Mouse (Mus musculus): ENCODE results near the gene Gli2.

Gli2 gene

DNA sequence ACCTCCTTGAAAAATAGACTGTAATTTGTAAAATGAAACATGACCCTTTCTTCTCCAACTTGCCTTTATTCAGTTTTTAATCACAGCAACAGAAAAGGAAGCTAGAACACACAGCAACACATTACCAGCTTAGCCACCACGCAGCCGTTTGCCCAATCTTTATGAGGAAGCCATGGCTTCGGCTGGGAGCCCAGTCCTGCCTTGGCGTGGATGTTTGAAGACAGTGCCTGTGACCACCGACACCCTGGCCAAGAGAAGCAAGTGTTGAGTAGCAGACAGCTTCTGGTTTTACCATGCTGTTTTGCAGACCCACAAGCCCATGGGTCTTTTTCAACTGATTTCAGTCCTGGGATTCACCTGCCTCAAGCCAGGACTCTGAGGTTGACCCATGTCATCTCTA, 121.3 kb downstream of the Gli2 start:
- DNase-seq, result no peak

DNA sequence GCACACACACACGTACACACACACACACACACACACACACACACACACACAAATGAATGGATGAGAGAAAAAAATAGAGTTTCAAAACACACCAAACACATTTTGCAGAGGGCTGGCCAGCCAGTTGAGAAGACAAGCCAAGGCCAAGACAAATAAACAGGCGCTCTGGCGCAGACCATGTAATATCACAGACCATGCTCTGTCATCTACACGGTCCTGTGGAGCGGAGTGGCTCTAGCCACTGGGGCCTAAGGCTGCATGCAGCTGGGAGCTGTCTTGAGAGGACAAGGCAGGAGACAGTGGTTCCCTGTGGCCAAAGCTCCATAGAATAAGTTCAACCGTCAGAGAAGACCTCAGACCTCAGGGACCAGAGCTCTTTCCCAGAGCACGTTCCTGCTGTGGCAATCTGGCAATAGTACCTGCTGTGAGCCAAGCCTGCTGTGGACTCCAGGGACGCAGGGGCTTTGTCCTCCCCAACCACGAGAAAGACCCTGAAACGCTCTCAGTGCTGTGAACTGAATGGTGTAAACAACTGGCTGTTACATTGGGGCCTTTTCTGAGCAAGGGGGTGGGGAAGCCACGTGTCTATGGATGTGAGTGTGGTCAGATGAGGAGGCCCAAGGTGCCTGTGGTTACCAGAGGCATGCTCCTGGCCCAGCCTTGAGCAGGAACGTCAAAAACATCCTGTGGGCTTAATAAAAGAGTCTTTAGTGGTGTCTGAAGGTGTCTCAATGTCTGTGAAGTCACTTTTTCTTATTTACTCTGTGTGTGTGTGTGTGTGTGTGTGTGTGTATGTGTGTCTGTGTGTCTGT, 125.7 kb downstream of the Gli2 start:
- no peak for DNase-seq

DNA sequence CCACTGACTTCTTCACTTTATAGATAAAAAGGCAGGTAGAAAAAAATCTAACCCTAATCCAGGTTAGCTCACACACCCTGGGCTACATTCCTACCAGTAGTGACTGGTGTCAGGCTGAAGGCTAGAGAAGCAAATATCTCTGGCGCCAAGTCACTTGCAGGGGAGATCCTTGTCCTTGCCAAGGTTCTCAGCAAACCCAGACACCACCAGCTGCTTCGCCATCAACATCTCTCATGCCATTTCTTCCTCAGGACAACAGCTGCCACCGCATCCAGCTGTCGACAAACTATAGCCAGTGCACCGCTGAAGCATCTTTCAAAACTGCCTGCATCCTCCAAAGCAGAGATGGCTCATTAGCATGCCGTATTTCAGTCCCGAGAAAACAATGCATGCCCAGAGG, 126.9 kb downstream of the Gli2 start:
- DNase-seq, result no peak

DNA sequence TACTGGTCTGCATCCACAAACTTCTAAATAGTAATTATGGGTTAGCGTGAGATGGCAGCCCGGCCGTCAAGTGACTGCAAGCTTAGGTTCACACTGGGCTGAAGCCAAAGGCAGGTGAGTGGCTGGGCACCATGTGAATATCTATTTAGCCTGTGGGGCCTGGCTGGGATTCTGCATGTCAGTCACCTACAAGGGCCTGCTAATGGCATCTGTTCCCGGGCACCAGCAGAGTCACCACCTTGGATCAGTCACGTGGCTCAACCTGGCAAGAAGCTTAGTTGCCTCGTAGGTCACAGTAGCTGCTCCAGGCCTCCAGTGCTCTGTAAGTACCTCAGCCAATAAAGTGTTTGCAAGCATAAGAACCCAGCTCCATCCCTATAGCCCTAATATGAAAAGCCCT, 131.2 kb downstream of the Gli2 start:
- no peak for DNase-seq

DNA sequence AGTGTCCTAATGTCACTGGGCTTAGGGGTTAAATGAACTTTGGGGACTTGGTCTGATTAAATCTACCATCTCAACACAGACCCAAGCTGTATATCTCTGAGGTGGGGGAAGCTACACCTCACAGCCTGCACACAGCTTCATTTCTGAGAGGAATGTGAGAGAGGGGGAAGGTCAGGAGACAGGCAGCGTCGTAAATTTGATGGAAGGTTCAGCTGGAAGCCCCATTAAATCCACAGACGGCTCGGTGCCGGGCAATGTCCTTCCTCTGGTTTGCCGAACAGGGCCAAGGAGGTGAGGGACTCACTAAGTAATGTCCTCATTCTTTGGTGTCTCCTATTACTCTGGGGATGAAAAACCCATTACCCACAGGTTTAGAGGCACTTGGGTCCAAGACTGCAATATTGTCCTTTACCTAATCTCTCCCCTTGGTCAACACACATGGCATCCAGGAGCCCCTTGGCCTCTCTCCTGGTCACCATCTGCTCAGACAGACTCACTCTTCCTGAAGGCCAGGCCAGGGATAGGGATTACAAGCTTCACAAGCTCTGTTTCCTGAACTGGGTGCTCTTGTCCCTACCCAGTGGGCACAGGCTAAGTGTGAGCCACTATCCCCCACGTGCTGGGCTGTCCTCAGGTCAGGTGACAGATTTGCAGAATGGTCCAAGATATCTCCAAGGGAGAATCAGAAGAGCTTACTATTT, 135.7 kb downstream of the Gli2 start:
- no peak for DNase-seq

DNA sequence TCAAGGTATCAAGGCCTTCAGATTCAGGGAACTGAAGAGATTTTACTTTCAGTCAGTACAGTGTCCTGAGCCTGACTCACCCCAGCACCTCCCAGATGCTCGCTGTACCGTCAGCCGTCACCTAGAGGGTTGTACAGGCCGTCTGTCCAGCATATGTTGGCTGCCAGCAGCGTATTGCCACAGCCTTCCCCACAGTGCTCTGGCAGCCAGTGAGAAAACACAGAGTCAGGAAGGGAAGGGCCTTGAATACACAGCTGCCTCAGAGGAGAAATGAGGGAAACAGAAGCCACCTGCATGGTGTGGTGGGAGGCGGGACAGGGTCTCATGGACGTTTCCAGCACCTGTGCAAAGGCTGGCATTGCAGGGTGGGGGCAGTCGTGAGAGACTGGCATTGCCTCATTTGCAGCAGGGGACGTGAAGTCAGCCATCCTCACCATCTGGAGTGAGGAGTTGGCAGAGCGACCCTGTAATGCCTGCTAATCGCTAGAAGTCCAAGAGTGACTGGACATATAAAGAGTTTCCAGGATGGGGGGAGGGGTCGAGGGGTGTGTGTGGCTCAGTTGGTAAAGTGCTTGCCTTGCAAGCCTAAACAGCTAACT, 136.8 kb downstream of the Gli2 start:
- DNase-seq, result no peak

DNA sequence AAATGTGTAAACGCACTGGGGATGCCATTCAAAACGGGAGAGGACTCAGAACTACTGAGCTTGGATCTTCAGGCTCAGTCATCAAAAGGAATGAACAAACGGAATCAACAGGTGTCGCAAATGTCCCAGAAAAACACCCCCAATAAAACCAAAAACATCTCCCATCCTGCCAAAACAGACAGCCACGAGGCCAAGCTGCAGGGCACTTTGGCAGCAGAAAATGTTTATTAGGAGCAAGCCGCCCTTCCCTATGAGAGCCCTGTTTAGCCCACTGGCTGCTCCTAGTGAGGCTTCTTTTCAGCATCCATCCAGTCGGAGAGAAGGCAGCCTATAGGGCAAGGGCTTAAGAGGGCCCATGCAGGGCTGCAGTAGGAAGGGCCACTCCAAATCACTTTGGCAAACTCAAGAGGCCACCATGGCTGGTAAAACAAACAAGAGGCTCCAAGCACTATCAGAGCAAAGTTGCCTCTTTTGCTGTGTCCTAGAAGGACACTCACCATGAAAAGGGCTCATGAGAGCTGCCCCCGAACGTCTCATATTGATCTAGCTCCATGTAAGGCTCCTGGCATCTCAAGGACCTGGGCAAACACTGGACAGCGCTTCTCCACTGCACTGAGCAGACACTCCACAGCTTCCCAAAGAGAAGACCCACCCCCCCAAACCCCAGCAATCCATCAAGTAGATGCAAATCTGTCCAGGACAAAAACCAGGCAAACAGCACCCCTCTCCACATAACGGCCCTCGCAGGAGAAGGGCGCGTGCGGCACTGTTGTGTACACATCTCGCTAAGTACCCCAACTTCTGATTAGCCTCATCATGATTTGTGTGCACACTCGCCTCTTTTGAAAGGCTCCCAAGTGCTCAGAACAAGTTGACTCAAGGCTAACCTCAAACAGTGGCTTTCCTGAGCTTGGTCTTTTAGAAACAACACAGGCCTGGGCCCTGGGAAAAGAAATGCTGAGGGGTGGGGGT, 139.7 kb downstream of the Gli2 start:
- DNase-seq, result no peak

DNA sequence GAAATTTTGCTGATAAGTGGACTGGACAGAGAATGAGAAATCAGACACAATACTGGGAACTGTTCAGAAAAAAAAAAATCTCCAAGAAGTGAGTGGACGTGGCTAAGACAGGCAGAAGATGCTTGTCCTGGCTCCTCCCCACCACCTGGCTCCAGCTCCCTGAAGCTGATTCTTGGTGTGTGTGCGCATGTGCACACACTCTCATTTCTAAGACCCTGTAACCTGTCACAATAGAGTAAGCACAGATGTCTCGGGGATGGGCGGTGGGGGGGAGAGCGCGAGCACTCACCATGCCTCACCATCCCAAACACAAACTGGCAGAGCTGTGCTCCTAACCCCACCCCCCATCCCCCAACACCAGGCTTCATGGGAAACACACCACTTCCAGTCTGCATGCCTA, 140.5 kb downstream of the Gli2 start:
- no peak for DNase-seq

DNA sequence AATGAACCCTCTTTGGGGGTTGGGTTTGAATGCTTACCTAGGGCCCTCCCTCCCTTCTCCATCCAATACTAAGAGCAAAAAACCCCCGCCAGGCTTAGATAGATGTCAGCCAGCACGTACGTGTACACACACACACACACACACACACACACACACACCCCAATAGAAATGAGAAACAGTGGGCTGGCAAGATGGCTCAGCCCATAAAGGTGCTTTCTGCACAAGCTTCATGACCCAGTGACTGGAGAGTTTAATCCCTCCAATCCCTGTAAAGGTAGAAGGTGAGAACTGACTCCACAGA, 142.0 kb downstream of the Gli2 start:
- no peak for DNase-seq

DNA sequence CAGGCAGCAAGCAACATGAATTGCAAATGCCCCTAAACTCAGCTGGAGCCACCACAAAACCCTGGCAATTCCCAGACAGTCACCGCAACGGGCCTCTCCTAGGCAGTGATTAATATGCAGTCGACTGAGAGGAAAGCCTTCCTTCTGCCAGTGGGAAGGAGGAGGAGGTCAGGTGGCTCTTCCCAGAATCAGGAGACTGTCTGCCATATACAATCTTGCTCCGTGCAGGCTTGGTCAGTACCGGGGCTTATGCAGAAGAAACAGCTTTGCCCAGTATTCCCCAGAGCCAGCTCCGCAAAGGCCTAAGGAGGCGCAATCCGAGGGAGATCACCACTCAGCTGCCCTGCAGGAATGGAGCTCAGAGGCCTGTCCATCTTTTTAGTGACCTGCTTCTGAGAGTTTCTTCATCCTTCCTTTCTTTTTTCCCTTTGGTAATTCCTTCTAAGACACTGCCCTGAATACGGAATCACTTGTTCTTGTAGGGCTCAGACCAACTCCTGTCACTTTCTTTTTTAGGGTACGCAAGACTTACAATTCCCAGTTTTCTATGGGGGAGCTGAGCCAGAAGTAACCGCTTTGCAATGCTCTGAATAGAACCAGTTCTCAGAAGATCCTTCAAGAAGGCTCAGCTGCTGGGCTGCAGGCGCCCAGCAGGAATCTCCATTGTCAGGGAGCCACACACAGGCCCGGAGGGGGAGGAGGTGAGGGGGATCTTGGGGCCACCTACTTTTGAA, 142.6 kb downstream of the Gli2 start:
- no peak for DNase-seq

DNA sequence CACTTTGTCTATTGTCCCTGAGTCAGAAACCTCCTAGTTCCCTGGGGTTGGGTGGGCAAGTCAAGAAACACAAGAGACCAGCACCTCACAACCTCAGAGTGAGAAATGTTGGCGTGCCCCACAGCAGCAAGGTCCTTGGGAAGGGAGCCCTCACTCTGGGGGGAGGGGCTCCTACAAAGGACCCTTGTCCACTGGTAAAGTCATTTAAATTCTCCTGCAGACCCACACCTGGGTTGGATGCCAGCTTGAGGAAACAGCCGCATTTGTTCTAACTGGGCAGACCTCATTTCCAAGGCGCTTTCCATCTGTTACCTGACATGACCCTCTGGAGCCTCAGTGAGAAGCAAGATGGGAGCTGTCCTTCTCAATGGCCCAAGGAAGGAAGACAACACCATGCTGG, 144.4 kb downstream of the Gli2 start:
- no peak for DNase-seq

DNA sequence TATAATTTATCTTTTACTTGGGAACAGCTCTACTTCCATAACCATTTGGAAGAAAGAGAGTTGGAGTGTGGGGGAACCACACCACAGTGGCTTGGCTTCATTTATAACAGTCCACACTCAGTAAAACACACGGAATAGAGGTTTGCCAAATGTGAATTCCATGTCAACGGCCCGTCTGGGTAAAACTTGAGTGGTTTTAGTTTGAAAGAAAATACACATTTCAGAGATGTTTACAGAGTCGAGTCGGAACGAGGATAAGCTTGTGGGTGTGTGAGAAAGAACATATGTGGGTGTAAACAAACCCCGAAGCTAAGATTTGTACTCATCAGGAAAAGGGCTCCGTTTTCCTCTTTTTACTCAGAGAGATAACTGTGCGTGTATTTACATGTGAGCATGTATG, 145.8 kb downstream of the Gli2 start:
- no peak for DNase-seq

DNA sequence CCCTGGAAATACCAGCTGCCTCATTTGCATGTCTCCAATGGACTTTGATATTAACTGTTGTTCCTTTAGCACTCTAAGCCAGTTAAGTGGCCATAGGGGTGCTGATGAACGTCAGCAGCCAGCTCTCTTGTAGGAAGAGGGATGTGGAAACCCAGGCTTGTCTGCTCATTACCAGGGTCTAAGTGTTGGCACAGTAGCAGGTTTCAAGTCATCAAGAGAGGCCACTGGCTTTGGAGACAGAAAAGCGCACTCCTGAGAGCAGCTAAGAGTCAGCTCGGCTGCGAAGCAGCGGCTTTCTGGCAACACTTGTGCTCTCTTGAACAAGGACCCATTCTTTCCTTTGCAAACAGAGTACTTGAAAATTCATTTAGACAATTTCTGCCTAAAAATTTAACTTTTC, 148.1 kb downstream of the Gli2 start:
- DNase-seq, result no peak

DNA sequence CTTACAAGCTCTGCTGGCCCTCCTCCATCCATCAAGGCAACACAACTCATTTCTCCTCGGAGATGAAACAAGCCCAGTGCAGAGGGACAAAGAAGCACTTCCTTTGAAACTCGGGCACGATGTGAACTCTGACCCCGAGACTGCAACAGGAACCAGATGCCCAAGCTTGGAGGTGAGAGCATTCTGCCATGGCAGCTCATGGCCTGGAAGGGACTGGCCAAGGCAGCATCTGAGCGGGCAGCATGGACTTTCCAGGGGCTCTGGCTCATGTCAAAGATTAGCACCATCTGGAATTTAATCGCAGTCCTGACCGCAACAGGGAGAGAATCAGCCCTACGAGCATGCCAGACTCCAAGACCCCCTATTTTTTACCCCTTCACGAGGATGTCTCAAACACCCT, 148.5 kb downstream of the Gli2 start:
- DNase-seq, result no peak

DNA sequence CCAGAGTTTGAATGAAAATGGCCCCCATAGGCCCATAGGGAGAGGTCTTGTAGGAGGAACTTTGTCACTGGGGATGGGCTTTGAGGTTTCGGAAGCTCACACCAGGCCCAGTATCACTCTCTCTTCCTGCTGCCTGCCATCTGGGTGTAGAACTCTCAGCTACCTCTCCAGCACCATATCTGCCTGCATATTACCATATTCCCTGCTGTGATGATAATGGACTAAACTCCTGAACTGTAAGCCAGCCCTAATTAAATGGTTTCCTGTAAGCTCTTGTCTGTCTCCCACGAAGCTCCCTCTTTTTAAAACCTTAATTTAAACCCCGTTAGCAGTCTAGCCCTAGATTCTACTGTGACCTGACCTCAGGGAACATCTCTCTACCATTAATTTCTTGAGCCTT, 149.0 kb downstream of the Gli2 start:
- no peak for DNase-seq

DNA sequence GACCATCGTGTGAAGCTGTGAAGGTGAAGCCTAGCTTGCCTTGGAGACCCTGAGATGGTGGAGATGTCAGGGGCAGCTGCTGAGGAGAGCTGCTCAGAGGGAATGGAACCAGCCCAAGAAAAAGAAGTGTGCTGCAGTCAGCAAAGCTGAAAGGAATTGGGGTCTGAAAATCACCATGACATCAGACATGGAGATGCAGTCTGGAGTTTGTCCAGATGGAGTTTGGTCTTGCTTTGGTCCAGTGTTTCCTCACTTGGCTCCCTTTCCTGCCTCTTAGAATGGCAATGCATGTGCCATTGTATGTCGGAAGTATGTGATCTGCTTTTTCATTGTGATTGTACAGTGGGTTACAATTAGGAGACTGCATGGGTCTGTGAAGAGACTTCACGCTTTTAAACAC, 149.7 kb downstream of the Gli2 start:
- no peak for DNase-seq

DNA sequence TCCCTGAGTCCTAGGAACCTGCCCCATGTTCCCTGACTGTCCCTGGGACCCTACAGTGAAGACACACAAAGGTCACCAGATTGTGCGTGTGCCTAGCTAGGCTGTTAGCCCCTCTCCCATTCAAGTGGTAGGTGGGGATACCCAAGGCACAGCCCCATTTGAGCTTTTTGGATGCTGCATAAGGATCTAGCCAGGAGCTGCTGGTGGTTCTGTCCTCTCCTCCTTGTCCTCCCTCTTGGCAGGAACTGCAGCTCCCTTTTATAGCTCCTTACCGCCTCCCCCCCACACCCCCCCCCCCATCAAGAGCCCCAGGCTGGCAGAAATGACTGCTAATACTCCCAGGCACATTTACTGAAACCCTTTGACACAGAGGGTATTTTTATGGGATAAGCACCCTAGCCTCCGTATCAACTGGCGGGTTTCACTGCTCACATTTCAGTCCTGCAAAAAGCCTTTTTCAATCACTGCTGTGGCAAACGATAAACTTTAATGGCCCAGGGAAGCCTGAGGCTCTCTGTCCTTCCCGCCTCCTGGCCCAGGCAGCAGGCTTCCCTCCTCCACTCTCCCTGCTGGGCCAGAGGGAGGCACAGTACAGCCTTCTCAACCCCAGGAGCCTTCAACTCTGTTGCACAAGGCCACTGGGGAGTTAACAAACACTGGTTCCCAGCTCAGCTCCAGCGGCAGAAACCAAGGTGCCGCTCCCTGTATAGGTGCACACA, 151.4 kb downstream of the Gli2 start:
- DNase-seq, result no peak

DNA sequence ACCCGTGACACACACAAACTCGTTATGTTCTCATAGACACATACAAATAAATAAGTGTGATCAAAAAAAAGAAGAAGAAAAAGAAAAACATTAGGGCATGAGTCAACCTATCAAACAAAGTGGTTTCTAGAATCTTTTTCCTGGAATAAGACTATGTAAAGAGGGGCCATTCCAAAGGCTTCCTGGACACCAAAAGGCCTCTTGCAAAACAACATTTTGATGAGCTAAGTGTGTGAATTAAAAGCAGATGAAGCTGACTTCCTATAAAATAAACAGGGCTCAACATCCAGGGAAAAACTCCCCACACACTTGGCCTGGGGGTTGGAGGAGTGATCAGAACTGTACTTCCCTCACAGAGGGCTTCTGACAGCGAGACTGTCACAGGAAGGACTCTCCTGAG, 155.1 kb downstream of the Gli2 start:
- DNase-seq, result no peak

DNA sequence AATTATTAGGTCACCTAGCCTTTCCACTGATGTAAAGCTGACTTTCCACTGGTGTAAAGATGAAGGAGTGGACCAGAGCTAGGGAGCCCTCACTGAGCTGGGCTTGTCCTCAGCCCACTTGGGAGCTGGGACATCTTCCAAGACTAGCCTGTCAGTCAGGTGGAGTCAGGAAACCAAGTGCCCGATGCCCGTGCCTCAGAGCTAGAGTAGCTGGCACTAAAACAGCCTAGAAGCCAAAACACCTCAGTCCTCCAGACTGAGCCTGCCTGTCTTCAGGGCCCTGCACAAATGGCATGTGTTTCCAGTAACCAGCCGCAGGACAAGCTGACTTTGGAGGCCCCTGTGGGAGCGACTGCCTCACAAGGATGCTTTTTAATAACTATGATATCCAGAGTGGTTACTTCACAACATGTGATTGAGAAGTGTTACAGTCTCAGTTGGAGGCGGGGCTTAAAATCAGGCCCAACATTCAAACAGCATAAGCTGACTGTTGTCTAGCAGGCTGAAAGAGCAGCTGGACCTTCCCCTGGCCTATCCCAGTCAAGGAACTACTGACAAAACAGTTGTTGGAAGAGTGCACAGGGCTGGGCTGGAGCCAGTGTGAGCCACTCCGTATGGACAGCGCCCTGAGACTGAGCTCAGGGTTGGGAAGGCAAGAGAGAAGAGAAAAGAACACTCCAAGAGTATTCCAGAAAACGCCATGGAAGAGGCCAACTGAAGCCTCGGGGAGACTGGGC, 158.2 kb downstream of the Gli2 start:
- no peak for DNase-seq

DNA sequence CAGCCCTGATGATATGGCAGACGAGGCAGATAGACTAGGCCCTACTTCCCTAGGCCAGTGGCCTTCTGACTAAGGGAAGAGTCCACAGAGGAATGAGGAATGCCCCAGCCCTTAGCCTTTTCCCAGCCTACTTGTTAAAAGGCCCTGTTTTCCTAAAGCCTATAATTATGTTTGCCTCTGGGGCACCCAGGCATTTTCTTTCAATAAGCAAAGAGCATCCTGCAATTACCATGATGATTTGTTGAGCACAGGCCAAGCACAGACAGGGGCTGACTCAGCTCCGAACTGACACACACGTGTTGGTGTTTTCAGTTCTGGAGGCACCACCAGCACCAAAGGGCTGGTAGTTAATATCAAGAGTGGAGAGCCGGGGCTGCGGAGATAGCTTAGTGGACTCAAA, 162.0 kb downstream of the Gli2 start:
- no peak for DNase-seq
